Mouse (Mus musculus) MEL (cell line): ENCODE data around the gene Slc22a8. TPM values are rescaled to one million over a fixed set of nuclear protein-coding genes. Genes with fewer than 3 reads are reported as not detected.

Source experiments
- DNase-seq: peaks from one replicate; pipeline ENCODE4 v3.0.0; 2011; ENCODE audit warnings: low read depth, low spot score
- H3K27ac ChIP-seq: 2 replicates; pipeline ENCODE4 v1.5.1; 2012; ENCODE audit warnings: low read depth, mild to moderate bottlenecking, control low read depth, low read length, moderate library complexity; ENCODE audit not compliant: control insufficient read depth
- H3K27me3 ChIP-seq, 2 experiments: fragments of 150-350 bp in 1 of 2; sonication (generic) in 1 of 2; 2 replicates each; pipeline ENCODE4 v1.6.1; 2012; ENCODE audit warnings: low read length in 2 of 2, mild to moderate bottlenecking in 2 of 2, improper control_type of control experiment in 1 of 2, moderate library complexity in 1 of 2; ENCODE audit not compliant: insufficient read depth in 2 of 2, control insufficient read depth in 1 of 2
- H3K36me3 ChIP-seq, 2 experiments: 2 replicates each; pipeline ENCODE4 v1.6.1; 2012 to 2014; ENCODE audit warnings: low read length in 2 of 2, improper control_type of control experiment in 1 of 2, inconsistent platforms in 1 of 2, mild to moderate bottlenecking in 1 of 2; ENCODE audit not compliant: insufficient read depth in 2 of 2, control insufficient read depth in 1 of 2
- H3K4me1 ChIP-seq, 2 experiments: fragments of 150-350 bp in 1 of 2; sonication (generic) in 1 of 2; 2 replicates each; pipeline ENCODE4 v1.6.1; 2012; ENCODE audit warnings: low read length in 2 of 2, improper control_type of control experiment in 1 of 2, mild to moderate bottlenecking in 1 of 2; ENCODE audit not compliant: insufficient read depth in 2 of 2, control insufficient read depth in 1 of 2
- H3K4me3 ChIP-seq, 2 experiments: fragments of 150-350 bp in 1 of 2; sonication (generic) in 1 of 2; 2 replicates each; pipeline ENCODE4 v1.5.1; 2012; ENCODE audit warnings: low read depth in 2 of 2, low read length in 2 of 2, mild to moderate bottlenecking in 2 of 2, moderate library complexity in 2 of 2, control low read depth in 1 of 2, improper control_type of control experiment in 1 of 2; ENCODE audit not compliant: control insufficient read depth in 1 of 2, insufficient read depth in 1 of 2
- H3K79me2 ChIP-seq: 2 replicates; pipeline ENCODE4 v1.6.1; 2012; ENCODE audit warnings: mild to moderate bottlenecking, low read length, moderate library complexity; ENCODE audit not compliant: control insufficient read depth, poor library complexity, insufficient read depth
- H3K9ac ChIP-seq: 2 replicates; pipeline ENCODE4 v1.6.1; 2012; ENCODE audit warnings: low read depth, mild to moderate bottlenecking, control low read depth, low read length, moderate library complexity; ENCODE audit not compliant: control insufficient read depth, poor library complexity, severe bottlenecking
- H3K9me3 ChIP-seq: fragments of 150-350 bp; sonication (generic); replicated peaks from 2 replicates; pipeline ENCODE4 v1.6.1; 2012; ENCODE audit warnings: mild to moderate bottlenecking, low read length, improper control_type of control experiment, moderate library complexity; ENCODE audit not compliant: insufficient read depth
- BHLHE40 ChIP-seq: IDR thresholded peaks from 2 replicates; pipeline ENCODE4 v1.6.1; 2012; ENCODE audit warnings: low read depth, mild to moderate bottlenecking, inconsistent platforms, low read length, improper control_type of control experiment, borderline replicate concordance
- CHD1 ChIP-seq: IDR thresholded peaks from 2 replicates; pipeline ENCODE4 v1.6.1; 2012; ENCODE audit warnings: low read depth, mild to moderate bottlenecking, inconsistent platforms, low read length, improper control_type of control experiment
- CHD2 ChIP-seq: IDR thresholded peaks from 2 replicates; pipeline ENCODE4 v1.6.1; 2011; ENCODE audit warnings: low read length, improper control_type of control experiment
- CTCF ChIP-seq, 3 experiments: IDR thresholded peaks in 2 of 3; conservative IDR thresholded peaks in 1 of 3; 2 replicates each; pipeline ENCODE4 v1.5.1; 2011 to 2012; ENCODE audit warnings: low read length in 3 of 3, low read depth in 2 of 3, mild to moderate bottlenecking in 2 of 3, improper control_type of control experiment in 1 of 3, inconsistent platforms in 1 of 3, mixed read lengths in 1 of 3, moderate library complexity in 1 of 3; ENCODE audit not compliant: control insufficient read depth in 1 of 3, insufficient read depth in 1 of 3, poor library complexity in 1 of 3, severe bottlenecking in 1 of 3
- E2F4 ChIP-seq: IDR thresholded peaks from 2 replicates; pipeline ENCODE4 v1.6.1; 2011; ENCODE audit warnings: low read depth, low read length, improper control_type of control experiment, borderline replicate concordance
- ELF1 ChIP-seq: IDR thresholded peaks from 2 replicates; pipeline ENCODE4 v1.6.1; 2014; ENCODE audit warnings: low read depth, mild to moderate bottlenecking, inconsistent platforms, low read length, improper control_type of control experiment, moderate library complexity
- EP300 ChIP-seq, 2 experiments: IDR thresholded peaks; 2 replicates each; pipeline ENCODE4 v1.6.1; 2011; ENCODE audit warnings: improper control_type of control experiment in 2 of 2, low read length in 2 of 2, low read depth in 1 of 2, mild to moderate bottlenecking in 1 of 2
- ETS1 ChIP-seq: IDR thresholded peaks from 2 replicates; pipeline ENCODE4 v1.6.1; 2012; ENCODE audit warnings: low read depth, mild to moderate bottlenecking, inconsistent platforms, low read length, improper control_type of control experiment, moderate library complexity
- GABPA ChIP-seq: IDR thresholded peaks from 2 replicates; pipeline ENCODE4 v1.6.1; 2012; ENCODE audit warnings: low read depth, mild to moderate bottlenecking, inconsistent platforms, low read length, improper control_type of control experiment, moderate library complexity
- KAT2A ChIP-seq: conservative IDR thresholded peaks from 2 replicates; pipeline ENCODE4 v1.6.1; 2012; ENCODE audit warnings: low read depth, low read length, improper control_type of control experiment, inconsistent platforms
- MAFK ChIP-seq: IDR thresholded peaks from 2 replicates; pipeline ENCODE4 v1.6.1; 2011; ENCODE audit warnings: low read depth, mild to moderate bottlenecking, low read length, improper control_type of control experiment, borderline replicate concordance
- MEF2A ChIP-seq: IDR thresholded peaks from 2 replicates; pipeline ENCODE4 v1.6.1; 2014; ENCODE audit warnings: low read depth, mild to moderate bottlenecking, inconsistent platforms, low read length, improper control_type of control experiment; ENCODE audit not compliant: poor library complexity, insufficient replicate concordance, severe bottlenecking; ENCODE audit errors: extremely low read depth
- MXI1 ChIP-seq: IDR thresholded peaks from 2 replicates; pipeline ENCODE4 v1.6.1; 2011; ENCODE audit warnings: mild to moderate bottlenecking, low read depth, low read length, improper control_type of control experiment
- NELFE ChIP-seq: IDR thresholded peaks from 2 replicates; pipeline ENCODE4 v1.6.1; 2011; ENCODE audit warnings: low read depth, low read length, improper control_type of control experiment
- POLR2AphosphoS2 ChIP-seq: IDR thresholded peaks from 2 replicates; pipeline ENCODE4 v1.6.1; 2011; ENCODE audit warnings: low read length, improper control_type of control experiment
- POLR2AphosphoS5 ChIP-seq: IDR thresholded peaks from 2 replicates; pipeline ENCODE4 v1.6.1; 2012; ENCODE audit warnings: low read depth, borderline replicate concordance, mild to moderate bottlenecking, inconsistent platforms, low read length, moderate library complexity, mixed read lengths
- RAD21 ChIP-seq: IDR thresholded peaks from 2 replicates; pipeline ENCODE4 v1.6.1; 2011; ENCODE audit warnings: mild to moderate bottlenecking, low read depth, low read length, improper control_type of control experiment
- RCOR1 ChIP-seq: IDR thresholded peaks from 2 replicates; pipeline ENCODE4 v1.6.1; 2012; ENCODE audit warnings: low read depth, mild to moderate bottlenecking, inconsistent platforms, low read length, improper control_type of control experiment
- SIN3A ChIP-seq: IDR thresholded peaks from 2 replicates; pipeline ENCODE4 v1.6.1; 2012; ENCODE audit warnings: low read length, improper control_type of control experiment, inconsistent platforms
- TAL1 ChIP-seq: IDR thresholded peaks from 2 replicates; pipeline ENCODE4 v1.6.1; 2012; ENCODE audit warnings: mild to moderate bottlenecking, inconsistent platforms, low read length, moderate library complexity, mixed read lengths
- TCF12 ChIP-seq: IDR thresholded peaks from 2 replicates; pipeline ENCODE4 v1.6.1; 2014; ENCODE audit warnings: low read depth, mild to moderate bottlenecking, inconsistent platforms, low read length, improper control_type of control experiment, moderate library complexity
- UBTF ChIP-seq: IDR thresholded peaks from 2 replicates; pipeline ENCODE4 v1.6.1; 2012; ENCODE audit warnings: low read depth, mild to moderate bottlenecking, inconsistent platforms, low read length, improper control_type of control experiment, moderate library complexity, borderline replicate concordance; ENCODE audit not compliant: insufficient read depth
- ZC3H11A ChIP-seq: IDR thresholded peaks from 2 replicates; pipeline ENCODE4 v1.6.1; 2012; ENCODE audit warnings: low read depth, mild to moderate bottlenecking, inconsistent platforms, low read length, improper control_type of control experiment
- ZMIZ1 ChIP-seq: IDR thresholded peaks from 2 replicates; pipeline ENCODE4 v1.6.1; 2012; ENCODE audit warnings: low read depth, mild to moderate bottlenecking, inconsistent platforms, low read length, improper control_type of control experiment, moderate library complexity
- polyA plus RNA-seq, 2 experiments: library from polyadenylated mRNA; stranded (reverse) in 1 of 2; unstranded in 1 of 2; fragments of >175 nt in 1 of 2; fragments of >200 nt in 1 of 2; gene quantifications; 2 replicates each; pipeline versions ENCODE4 v1.2.1 to v1.2.4; 2012; ENCODE audit warnings: low replicate concordance in 2 of 2, low read depth in 1 of 2; ENCODE audit not compliant: insufficient read length in 2 of 2, insufficient read depth in 1 of 2, missing spikeins in 1 of 2
- total RNA-seq: library from RNA; depleted of rRNA; stranded (reverse); fragments of 300-350 nt; gene quantifications from 2 replicates; pipeline ENCODE4 v1.2.3, GENCODE M21; 2012

The Slc22a8 gene
- total and polyA plus RNA-seq, 3 experiments = not detected

DNA sequence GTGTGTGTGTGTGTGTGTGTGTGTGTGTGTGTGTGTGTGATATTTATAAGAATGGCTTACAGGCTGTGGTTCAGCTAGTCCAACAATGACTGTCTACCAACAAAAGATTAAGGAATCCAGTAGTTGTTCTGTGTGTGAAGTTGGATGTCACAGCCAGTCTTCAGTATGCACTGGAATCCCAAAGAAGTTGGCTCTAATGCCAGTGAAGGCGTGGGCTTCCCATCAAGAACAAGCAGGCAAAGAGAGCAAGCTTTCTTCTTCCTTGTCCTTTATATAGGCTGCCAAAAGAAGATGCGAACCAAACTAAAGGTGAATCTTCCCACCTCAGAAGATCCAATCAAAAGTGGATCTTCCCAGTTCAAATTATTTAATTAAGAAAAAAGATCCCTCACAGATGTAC is 5.2 kb upstream of the Slc22a8 start:
- peaks cover 0 to 3% of the 10 kb centered on the region in 2 experiments; a peak in 3 of 4 replicates for H3K4me1 ChIP-seq
- no peak for DNase-seq
- H3K27ac ChIP-seq = no peak overlapping the region
- TF ChIP-seq UBTF = no peak
- TF ChIP-seq ZC3H11A = no peak
- TF ChIP-seq CHD1 = no peak
- TF ChIP-seq SIN3A = no peak
- TF ChIP-seq CHD2 = no peak
- TF ChIP-seq MEF2A = no peak
- no peak for TF ChIP-seq RCOR1
- no peak for TF ChIP-seq GABPA
- no peak for TF ChIP-seq ELF1
- no peak for TF ChIP-seq ETS1
- no peak for TF ChIP-seq POLR2AphosphoS5
- TF ChIP-seq BHLHE40 = no peak
- TF ChIP-seq E2F4 = no peak
- no peak for TF ChIP-seq ZMIZ1
- no peak for TF ChIP-seq EP300 (IDR thresholded peaks at IDR 0.05; ENCODE audit: low read depth in 1 of 2, low read length in 2 of 2)
- TF ChIP-seq, all 39 proteins: peak for 0
- Histone ChIP-seq H3K4me3 (no peak overlapping the region), H3K9me3 (no peaks in the 10 kb centered on the region), H3K27me3 (no peaks in the 10 kb centered on the region), H3K36me3 (no peaks in the 10 kb centered on the region; a peak in 1 of 4 replicates), H3K9ac (no peak overlapping the region), H3K79me2 (no peaks in the 10 kb centered on the region)

GRCm38 (mm10) chr19:8586350-8586749 is 4.7 kb upstream of the Slc22a8 start:
- no peak overlapping the region for H3K4me3 ChIP-seq

More at GRCm38 (mm10) chr19:8586350-8586749, 4.7 kb upstream of the Slc22a8 start:
- H3K27ac ChIP-seq = no peak overlapping the region
- no peaks in the 10 kb centered on the region for H3K27me3 ChIP-seq
- no peaks in the 10 kb centered on the region for H3K79me2 ChIP-seq
- H3K9ac ChIP-seq = no peak overlapping the region
- no peaks in the 10 kb centered on the region; a peak in 1 of 4 replicates for H3K36me3 ChIP-seq
- TF ChIP-seq MAFK (no peak), MEF2A (no peak), ZC3H11A (no peak), CTCF (IDR thresholded peaks at IDR 0.05 in 2 of 3, conservative IDR thresholded peaks at IDR 0.05 in 1 of 3; ENCODE audit: control insufficient read depth in 1 of 3, insufficient read depth in 1 of 3, low read depth in 2 of 3, low read length in 3 of 3, poor library complexity in 1 of 3, severe bottlenecking in 1 of 3) (no peak), KAT2A (no peak), RCOR1 (no peak), POLR2AphosphoS2 (no peak), MXI1 (no peak), RAD21 (no peak), TAL1 (no peak), TCF12 (no peak), NELFE (no peak), CHD2 (no peak), ETS1 (no peak)
- H3K9me3 ChIP-seq = no peaks in the 10 kb centered on the region
- DNase-seq = no peak
- H3K4me1 ChIP-seq = peaks cover 0 to 3% of the 10 kb centered on the region in 2 experiments; a peak in 3 of 4 replicates
